Mouse (Mus musculus) forebrain, embryonic 10.5 days (tissue): ENCODE results near the gene Atn1. TPM values are rescaled to one million over a fixed set of nuclear protein-coding genes. Genes with fewer than 3 reads are reported as not detected.

Source experiments
- DNase-seq: peaks from one replicate; pipeline ENCODE4 v3.0.0-alpha.2; 2017; ENCODE audit warnings: low spot score; ENCODE audit errors: extremely low spot score
- H3K27ac ChIP-seq: fragments of 300-500 bp; sonication (generic); 2 replicates; pipeline ENCODE4 v1.5.1; 2016; ENCODE audit warnings: mild to moderate bottlenecking
- H3K27me3 ChIP-seq: fragments of 300-500 bp; sonication (generic); 2 replicates; pipeline ENCODE4 v1.6.1; 2016; ENCODE audit warnings: mild to moderate bottlenecking; ENCODE audit not compliant: poor library complexity, severe bottlenecking
- H3K36me3 ChIP-seq: fragments of 300-500 bp; sonication (generic); replicated peaks from 2 replicates; pipeline ENCODE4 v1.6.1; 2016; ENCODE audit warnings: mild to moderate bottlenecking, moderate library complexity
- H3K4me1 ChIP-seq: fragments of 300-500 bp; sonication (generic); 2 replicates; pipeline ENCODE4 v1.6.1; 2016
- H3K4me3 ChIP-seq: fragments of 300-500 bp; sonication (generic); 2 replicates; pipeline ENCODE4 v1.5.1; 2016; ENCODE audit warnings: mild to moderate bottlenecking, moderate library complexity
- H3K9me3 ChIP-seq: fragments of 300-500 bp; sonication (generic); 2 replicates; pipeline ENCODE4 v1.6.1; 2016; ENCODE audit warnings: mild to moderate bottlenecking, moderate library complexity
- WGBS: fragments of 180-500 bp; shearing (Covaris S2); methylation state at CpG from one replicate; pipeline ENCODE4 v1.1.7; 2016; 5-methylcytosine and 5-hydroxymethylcytosine counted together
- polyA plus RNA-seq: library from polyadenylated mRNA; unstranded; fragments of >200 nt; fragmentation: Nextera tagmentation; extraction: Ambion mirVana; gene quantifications from 2 replicates; pipeline ENCODE4 v1.2.1, GENCODE M21; 2016

Atn1 gene
- polyA plus RNA-seq, 1 experiment from 2014 or later, result 12.5 TPM

DNA sequence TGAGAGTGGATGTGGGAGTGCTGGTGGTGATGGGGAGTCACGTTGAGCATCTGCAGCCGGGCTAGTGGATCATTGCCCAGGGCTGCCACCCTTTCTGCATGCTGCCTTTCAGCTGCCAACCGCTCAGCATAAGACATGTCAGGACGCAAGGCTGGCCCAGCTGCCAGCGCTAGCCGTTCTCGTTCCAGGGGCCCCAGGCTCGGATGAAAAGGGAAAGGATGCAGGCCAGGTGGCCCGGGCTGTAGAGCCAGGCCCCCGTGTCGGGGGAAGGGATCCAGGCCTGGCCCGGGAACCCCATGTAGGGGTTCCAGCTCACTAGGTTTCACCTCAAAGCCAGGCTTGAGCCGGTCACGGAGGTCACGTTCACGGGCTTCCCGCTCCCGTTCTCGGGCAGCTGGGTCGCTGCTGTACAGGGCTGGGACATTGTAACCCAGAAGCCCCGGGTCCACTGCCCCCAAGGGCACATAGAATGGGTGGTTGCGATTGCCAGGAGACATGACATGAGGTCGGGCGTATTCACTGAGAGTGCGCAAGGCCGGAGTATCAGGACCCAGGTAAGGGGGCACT lies 11.5 kb downstream of the Atn1 start:
- 75% methylated on average over 26 of the region's 26 CpGs for WGBS
- Histone ChIP-seq H3K27me3 (0 out of 2 replicates have a peak, but pooled peaks cover 3% of the 10 kb centered on the region), H3K27ac (peak overlapping the region; percentile 97), H3K9me3 (no peaks in the 10 kb centered on the region), H3K4me1 (peaks cover 58% of the 10 kb centered on the region), H3K36me3 (peaks cover 64% of the 10 kb centered on the region), H3K4me3 (peak overlapping the region; percentile 71)
- no peak for DNase-seq

DNA sequence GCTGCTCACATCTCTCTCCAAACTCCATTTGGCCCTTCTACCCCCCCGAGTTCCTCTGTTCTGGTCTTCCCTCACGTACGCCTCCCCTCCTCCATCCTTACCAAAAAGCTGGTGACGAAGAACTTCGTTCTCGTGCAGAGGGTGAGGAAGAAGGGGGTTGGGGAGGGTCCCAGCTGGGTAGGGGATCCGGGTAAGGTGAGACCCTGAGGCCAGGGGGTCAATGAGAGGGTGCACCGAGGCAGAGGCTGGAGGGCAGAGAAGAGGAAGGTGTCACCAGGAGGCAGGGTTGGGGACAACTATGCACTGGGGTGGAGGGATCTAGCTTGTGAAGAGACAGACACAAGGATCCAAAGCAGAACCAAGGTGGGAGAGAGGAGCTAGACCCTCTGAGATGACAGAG lies 12.7 kb downstream of the Atn1 start:
- 0 out of 2 replicates have a peak, but pooled peaks cover 3% of the 10 kb centered on the region for H3K27me3 ChIP-seq
- no peak overlapping the region for H3K4me3 ChIP-seq
- DNase-seq, result no peak
- H3K4me1 ChIP-seq, result peaks cover 70% of the 10 kb centered on the region
- H3K36me3 ChIP-seq, result peaks cover 60% of the 10 kb centered on the region
- no peak overlapping the region for H3K27ac ChIP-seq
- H3K9me3 ChIP-seq, result no peaks in the 10 kb centered on the region
- 94% methylated on average over 8 of the region's 8 CpGs for WGBS

DNA sequence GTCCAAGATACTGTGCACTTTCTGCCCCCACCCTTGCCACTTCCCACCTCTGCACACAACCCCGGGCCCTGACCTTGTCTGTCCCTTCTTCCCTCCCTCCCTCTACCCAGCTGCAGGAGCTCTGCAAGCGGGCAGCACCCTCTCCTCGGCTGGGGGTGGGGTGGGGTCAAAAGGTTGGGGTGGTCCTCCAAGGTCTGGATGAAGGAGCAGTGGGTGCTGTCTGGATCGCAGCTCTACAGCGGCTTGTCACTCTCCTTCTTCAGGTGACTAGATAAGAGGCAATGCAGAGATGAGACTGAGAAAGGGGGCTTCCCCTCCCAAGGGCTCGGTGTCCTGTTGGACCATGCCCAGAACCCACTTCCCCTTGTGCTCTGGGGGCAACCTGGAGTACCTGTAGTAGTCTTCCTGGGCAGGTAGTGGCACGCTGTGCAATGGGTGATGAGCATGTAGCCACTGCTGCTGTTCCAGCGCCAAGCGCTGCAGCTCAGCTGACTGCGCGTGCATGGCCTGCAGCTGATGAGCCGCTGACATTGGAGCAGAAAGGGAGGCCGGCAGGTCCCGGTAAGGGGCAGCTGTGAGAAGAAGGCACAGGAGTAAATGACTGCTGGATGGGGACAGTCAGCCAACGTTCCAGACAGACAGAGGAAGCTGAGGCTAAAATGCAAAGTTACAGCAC lies 13.3 kb downstream of the Atn1 start:
- Histone ChIP-seq H3K4me3 (peak overlapping the region; percentile 3; the same call in 1 of the 2 replicates), H3K27ac (peak overlapping the region; percentile 31; the same call in 1 of the 2 replicates)
- 93% methylated on average over 15 of the region's 15 CpGs for WGBS

GRCm38 (mm10) chr6:124741842-124742241 lies 14.5 kb downstream of the Atn1 start:
- peak overlapping the region; percentile 99 for H3K27ac ChIP-seq
- H3K9me3 ChIP-seq, result no peaks in the 10 kb centered on the region
- WGBS, result 64% methylated on average over 3 of the region's 3 CpGs
- peaks cover 79% of the 10 kb centered on the region for H3K4me1 ChIP-seq
- peaks cover 48% of the 10 kb centered on the region for H3K36me3 ChIP-seq
- H3K27me3 ChIP-seq, result no peaks in the 10 kb centered on the region
- H3K4me3 ChIP-seq, result peak overlapping the region; percentile 74
- DNase-seq, result no peak

More for the DNA sequence above, 13.3 kb downstream of the Atn1 start:
- Histone ChIP-seq H3K27me3 (0 out of 2 replicates have a peak, but pooled peaks cover 3% of the 10 kb centered on the region), H3K4me1 (peaks cover 76% of the 10 kb centered on the region), H3K9me3 (no peaks in the 10 kb centered on the region), H3K36me3 (peaks cover 59% of the 10 kb centered on the region)
- DNase-seq, result no peak

DNA sequence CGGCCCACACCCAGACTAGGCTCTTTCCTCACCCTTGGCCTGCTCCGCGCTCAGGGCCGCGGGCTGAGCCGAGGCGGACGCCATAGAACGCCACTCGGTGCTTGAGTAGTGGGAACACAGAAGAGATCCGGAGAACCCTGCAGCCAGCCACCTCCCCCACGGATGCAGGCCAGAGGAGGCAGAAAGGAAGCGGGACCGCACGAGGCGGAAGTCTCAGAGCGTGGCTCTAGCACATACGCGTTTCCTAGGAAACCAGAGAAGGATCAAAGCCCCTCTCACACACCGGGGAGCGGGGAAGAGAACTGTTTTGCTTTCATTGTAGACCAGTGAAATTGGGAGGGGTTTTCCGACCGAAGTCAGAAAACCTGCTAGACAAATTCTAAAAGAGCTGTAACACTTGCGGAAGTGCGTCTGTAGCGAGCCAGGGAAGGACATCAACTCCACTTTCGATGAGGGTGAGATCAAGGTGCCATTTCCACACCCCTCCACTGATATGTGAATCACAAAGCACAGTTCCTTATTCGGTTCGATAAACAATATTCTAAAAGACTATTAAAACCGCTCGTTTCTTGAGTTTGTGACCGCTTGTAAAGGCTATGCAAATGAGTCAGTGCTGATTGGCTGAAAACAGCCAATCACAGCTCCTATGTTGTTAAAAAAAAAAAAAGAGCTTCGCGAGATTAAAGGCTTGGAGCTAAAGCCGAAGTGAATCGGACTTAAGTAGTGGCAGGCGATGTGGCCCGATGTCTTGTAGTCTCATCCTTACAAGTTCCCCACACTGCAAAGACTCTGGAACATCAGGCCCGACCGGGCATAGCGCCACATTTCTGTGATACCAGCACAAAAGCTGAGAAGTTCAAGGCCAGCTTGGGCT lies 15.2 kb downstream of the Atn1 start, which contains the start of gene Grcc10:
Gene Grcc10 (minus strand): TSS at position 487 of the 874 bp plus-strand sequence.
- no peaks in the 10 kb centered on the region for H3K9me3 ChIP-seq
- peak within 1 kb of the TSS; percentile 99 for H3K27ac ChIP-seq
- WGBS, result under 1% methylated on average over 41 of the region's 41 CpGs
- no peaks in the 10 kb centered on the region for H3K27me3 ChIP-seq
- peak within 1 kb of the TSS; percentile 74 for H3K4me3 ChIP-seq
- peak; percentile 95 for DNase-seq
- H3K36me3 ChIP-seq, result peaks cover 42% of the 10 kb centered on the region
- H3K4me1 ChIP-seq, result peaks cover 72% of the 10 kb centered on the region

DNA sequence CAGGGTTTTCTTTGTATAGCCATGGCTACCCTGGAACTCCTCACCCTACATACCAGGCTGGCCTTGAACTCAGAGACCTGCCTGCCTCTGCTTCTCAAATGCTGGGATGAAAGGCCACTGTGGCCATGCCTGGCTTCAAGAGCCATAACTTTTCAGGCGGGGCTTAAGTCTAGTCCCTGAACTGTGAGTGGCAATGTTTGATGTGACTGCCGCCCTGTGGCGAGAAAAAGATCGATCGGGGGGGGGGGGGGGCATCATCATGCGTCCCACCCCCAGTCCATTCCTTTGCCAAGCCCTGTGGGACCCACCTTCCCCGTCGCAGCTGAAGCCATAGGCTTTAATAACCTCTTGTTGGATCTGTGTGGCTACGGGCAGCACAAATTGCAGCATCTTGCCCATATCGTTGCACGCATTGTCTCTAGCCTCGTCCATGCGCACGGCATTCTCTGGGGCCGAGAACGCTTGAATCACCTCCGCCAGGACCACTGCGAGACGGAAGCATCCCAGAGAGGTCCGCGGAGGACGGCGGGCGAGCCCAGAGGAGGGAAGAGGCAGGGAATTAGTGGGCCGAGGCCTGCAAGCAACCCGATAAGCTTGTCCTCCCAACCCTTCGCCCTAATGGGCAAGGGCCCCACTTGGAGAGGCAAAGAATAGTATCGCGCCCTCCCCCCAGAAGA lies 16.0 kb downstream of the Atn1 start:
- Histone ChIP-seq H3K4me1 (peaks cover 64% of the 10 kb centered on the region), H3K27ac (peak overlapping the region; percentile 99)
- WGBS, result under 1% methylated on average over 29 of the region's 29 CpGs

GRCm38 (mm10) chr6:124739231-124739796 lies 17.0 kb downstream of the Atn1 start:
- Histone ChIP-seq H3K27ac (peak overlapping the region; percentile 99; the same call in 1 of the 2 replicates), H3K27me3 (no peaks in the 10 kb centered on the region), H3K4me1 (peaks cover 56% of the 10 kb centered on the region), H3K36me3 (peaks cover 33% of the 10 kb centered on the region), H3K4me3 (peak overlapping the region; percentile 74; the same call in 1 of the 2 replicates), H3K9me3 (no peaks in the 10 kb centered on the region)
- WGBS, result 88% methylated on average over 10 of the region's 10 CpGs
- DNase-seq, result no peak

More for the DNA sequence above, 16.0 kb downstream of the Atn1 start:
- Histone ChIP-seq H3K27me3 (no peaks in the 10 kb centered on the region), H3K36me3 (peaks cover 42% of the 10 kb centered on the region), H3K4me3 (peak overlapping the region; percentile 74), H3K9me3 (no peaks in the 10 kb centered on the region)
- no peak for DNase-seq

- H3K36me3 ChIP-seq, result peaks cover 25% of the 10 kb centered on the region
- peak within 1 kb of the TSS; percentile 44; the same call in 1 of the 2 replicates for H3K27ac ChIP-seq
- peak within 1 kb of the TSS; percentile 16 for H3K4me3 ChIP-seq
- WGBS, result 28% methylated on average over 15 of the region's 15 CpGs
- no peaks in the 10 kb centered on the region for H3K9me3 ChIP-seq
- H3K4me1 ChIP-seq, result peaks cover 56% of the 10 kb centered on the region
- no peak for DNase-seq
- H3K27me3 ChIP-seq, result no peaks in the 10 kb centered on the region
These were observed 17.8 kb downstream of the Atn1 start, which contains the start of gene Ptpn6 for GRCm38 (mm10) chr6:124738511-124739023. Ptpn6 (minus strand) TSS chr6:124738714.

GRCm38 (mm10) chr6:124737040-124737439 lies 19.3 kb downstream of the Atn1 start:
- 92% methylated on average over 11 of the region's 11 CpGs for WGBS
- no peak overlapping the region for H3K27ac ChIP-seq

DNA sequence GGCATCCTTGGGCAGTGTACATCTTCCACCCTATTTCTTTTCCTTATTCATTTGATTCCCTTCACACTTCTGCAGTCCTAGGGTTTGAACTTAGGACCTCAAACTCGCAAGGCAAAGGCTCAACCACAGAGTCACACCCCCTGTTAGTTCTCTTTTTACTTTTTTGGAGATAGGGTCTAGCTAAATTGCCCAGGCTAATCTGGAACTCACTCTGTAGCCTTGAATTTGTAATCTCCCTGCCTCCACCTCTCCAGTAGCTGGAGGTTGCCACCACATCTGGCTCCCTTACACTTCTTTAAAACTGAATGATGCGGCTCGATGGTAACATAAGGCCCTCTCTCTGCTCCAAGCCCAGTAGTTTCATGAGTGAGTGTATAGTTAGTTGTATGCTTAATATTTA lies 21.9 kb downstream of the Atn1 start:
- Histone ChIP-seq H3K27ac (no peak overlapping the region), H3K9me3 (no peaks in the 10 kb centered on the region), H3K36me3 (peaks cover 14% of the 10 kb centered on the region; the same call in 1 of the 2 replicates), H3K4me3 (no peak overlapping the region), H3K27me3 (no peaks in the 10 kb centered on the region), H3K4me1 (peaks cover 33% of the 10 kb centered on the region)
- 92% methylated on average over 3 of the region's 3 CpGs for WGBS
- no peak for DNase-seq

More at GRCm38 (mm10) chr6:124737040-124737439, 19.3 kb downstream of the Atn1 start:
- no peak for DNase-seq
- Histone ChIP-seq H3K36me3 (peaks cover 14% of the 10 kb centered on the region; the same call in 1 of the 2 replicates), H3K4me3 (no peak overlapping the region), H3K27me3 (no peaks in the 10 kb centered on the region), H3K4me1 (peaks cover 54% of the 10 kb centered on the region), H3K9me3 (no peaks in the 10 kb centered on the region)

- WGBS, result 51% methylated on average over 19 of the region's 19 CpGs
- DNase-seq, result no peak
- Histone ChIP-seq H3K27me3 (no peaks in the 10 kb centered on the region), H3K27ac (peak overlapping the region; percentile 45), H3K9me3 (no peaks in the 10 kb centered on the region), H3K4me1 (peaks cover 20% of the 10 kb centered on the region), H3K4me3 (no peak overlapping the region), H3K36me3 (no peaks in the 10 kb centered on the region)
These were observed 23.6 kb downstream of the Atn1 start for GRCm38 (mm10) chr6:124732476-124733370.
